Mouse (Mus musculus) myocyte (in vitro differentiated cells): ENCODE results near the gene Ndel1. TPM values are rescaled to one million over a fixed set of nuclear protein-coding genes. Genes with fewer than 3 reads are reported as not detected.
A peak's percentile ranks its signal among the peaks of the same experiment; 100 is the strongest.

Experiments used
- H3K27me3 ChIP-seq: one replicate; pipeline ENCODE4 v1.6.1; 2011; ENCODE audit not compliant: control insufficient read depth, insufficient read depth, insufficient read length
- H3K36me3 ChIP-seq: one replicate; pipeline ENCODE4 v1.6.1; 2011; ENCODE audit not compliant: control insufficient read depth, insufficient read depth
- H3K4me2 ChIP-seq: one replicate; pipeline ENCODE4 v1.6.1; 2011; ENCODE audit warnings: low read depth, control low read depth
- H3K4me3 ChIP-seq: one replicate; pipeline ENCODE4 v1.5.1; 2011; ENCODE audit warnings: mild to moderate bottlenecking, control low read depth, moderate library complexity
- H3K79me2 ChIP-seq: one replicate; pipeline ENCODE4 v1.6.1; 2011; ENCODE audit not compliant: control insufficient read depth, insufficient read depth
- H3ac ChIP-seq: one replicate; pipeline ENCODE4 v1.6.1; 2011; ENCODE audit not compliant: control insufficient read depth, insufficient read length
- CEBPB ChIP-seq: IDR thresholded peaks from 2 replicates; pipeline ENCODE4 v1.6.1; 2011; ENCODE audit warnings: mild to moderate bottlenecking, moderate library complexity; ENCODE audit not compliant: poor library complexity, insufficient read depth, severe bottlenecking
- E2F4 ChIP-seq: IDR thresholded peaks from one replicate; pipeline ENCODE4 v1.6.1; 2011; ENCODE audit warnings: mild to moderate bottlenecking, control low read depth, moderate library complexity; ENCODE audit not compliant: insufficient read depth
- MAX ChIP-seq: IDR thresholded peaks from one replicate; pipeline ENCODE4 v1.6.1; 2011; ENCODE audit warnings: low read depth, mild to moderate bottlenecking, control low read depth
- MYOD1 ChIP-seq, 3 experiments: IDR thresholded peaks; one replicate each; pipeline ENCODE4 v1.6.1; 2011; ENCODE audit warnings: control low read depth in 2 of 3, low read depth in 2 of 3, mild to moderate bottlenecking in 2 of 3, moderate library complexity in 1 of 3; ENCODE audit not compliant: insufficient read length in 2 of 3, control insufficient read depth in 1 of 3
- MYOG ChIP-seq, 3 experiments: IDR thresholded peaks; one replicate each; pipeline ENCODE4 v1.6.1; 2011; ENCODE audit warnings: control low read depth in 2 of 3, low read depth in 2 of 3, mild to moderate bottlenecking in 2 of 3; ENCODE audit not compliant: insufficient read length in 2 of 3, control insufficient read depth in 1 of 3, insufficient read depth in 1 of 3
- POLR2A ChIP-seq: IDR thresholded peaks from one replicate; pipeline ENCODE4 v1.6.1; 2011; ENCODE audit warnings: low read depth, mild to moderate bottlenecking, control low read depth, moderate library complexity; ENCODE audit not compliant: insufficient read length
- POLR2AphosphoS2 ChIP-seq: IDR thresholded peaks from one replicate; pipeline ENCODE4 v1.6.1; 2011; ENCODE audit warnings: low read depth, control low read depth; ENCODE audit not compliant: insufficient read length
- REST ChIP-seq: IDR thresholded peaks from one replicate; pipeline ENCODE4 v1.6.1; 2011; ENCODE audit warnings: mild to moderate bottlenecking, control low read depth, moderate library complexity; ENCODE audit not compliant: insufficient read depth, insufficient read length
- SRF ChIP-seq: IDR thresholded peaks from one replicate; pipeline ENCODE4 v1.6.1; 2011; ENCODE audit warnings: low read depth; ENCODE audit not compliant: control insufficient read depth, insufficient read length
- TCF12 ChIP-seq: IDR thresholded peaks from one replicate; pipeline ENCODE4 v1.6.1; 2011; ENCODE audit warnings: mild to moderate bottlenecking, control low read depth; ENCODE audit not compliant: poor library complexity, insufficient read depth, severe bottlenecking
- TCF3 ChIP-seq: IDR thresholded peaks from one replicate; pipeline ENCODE4 v1.6.1; 2011; ENCODE audit warnings: low read depth, control low read depth; ENCODE audit not compliant: insufficient read length
- USF1 ChIP-seq: IDR thresholded peaks from one replicate; pipeline ENCODE4 v1.6.1; 2011; ENCODE audit warnings: low read depth, mild to moderate bottlenecking, control low read depth, moderate library complexity
- polyA plus RNA-seq: library from polyadenylated mRNA; unstranded; fragments of >200 nt; fragmentation: generic; extraction: Trizol; gene quantifications from one replicate; pipeline ENCODE4 v1.2.1, GENCODE M21; 2012; ENCODE audit warnings: missing spikeins

Gene Ndel1
- polyA plus RNA-seq, 1 experiment = 36.7 TPM

- Histone ChIP-seq H3K36me3 (no peaks in the 10 kb centered on the region), H3ac (no peak overlapping the region), H3K4me3 (no peak overlapping the region), H3K27me3 (peaks cover 18% of the 10 kb centered on the region), H3K4me2 (no peak overlapping the region), H3K79me2 (no peaks in the 10 kb centered on the region)
- TF ChIP-seq TCF3 = no peak
- no peak for TF ChIP-seq USF1
- TF ChIP-seq MAX = no peak
- no peak for TF ChIP-seq CEBPB
- TF ChIP-seq TCF12 = no peak
- no peak for TF ChIP-seq MYOG (IDR thresholded peaks at IDR 0.05; ENCODE audit: control insufficient read depth in 1 of 3, insufficient read depth in 1 of 3, insufficient read length in 2 of 3, low read depth in 2 of 3)
- TF ChIP-seq POLR2A = no peak
- TF ChIP-seq REST = no peak
- no peak for TF ChIP-seq E2F4
- no peak for TF ChIP-seq MYOD1 (IDR thresholded peaks at IDR 0.05; ENCODE audit: control insufficient read depth in 1 of 3, insufficient read length in 2 of 3, low read depth in 2 of 3)
- TF ChIP-seq POLR2AphosphoS2 = no peak
- no peak for TF ChIP-seq SRF
These were observed 10.4 kb upstream of the Ndel1 start for GRCm38 (mm10) chr11:68882107-68882506.

- H3K4me2 ChIP-seq = no peak overlapping the region
- no peak overlapping the region for H3ac ChIP-seq
- H3K79me2 ChIP-seq = no peaks in the 10 kb centered on the region
- no peaks in the 10 kb centered on the region for H3K36me3 ChIP-seq
- TF ChIP-seq MAX (no peak), SRF (no peak), TCF12 (no peak), MYOD1 (IDR thresholded peaks at IDR 0.05; ENCODE audit: control insufficient read depth in 1 of 3, insufficient read length in 2 of 3, low read depth in 2 of 3) (no peak)
- no peak overlapping the region for H3K4me3 ChIP-seq
- peaks cover 18% of the 10 kb centered on the region for H3K27me3 ChIP-seq
These were observed 7.2 kb upstream of the Ndel1 start for GRCm38 (mm10) chr11:68878811-68879210.

DNA sequence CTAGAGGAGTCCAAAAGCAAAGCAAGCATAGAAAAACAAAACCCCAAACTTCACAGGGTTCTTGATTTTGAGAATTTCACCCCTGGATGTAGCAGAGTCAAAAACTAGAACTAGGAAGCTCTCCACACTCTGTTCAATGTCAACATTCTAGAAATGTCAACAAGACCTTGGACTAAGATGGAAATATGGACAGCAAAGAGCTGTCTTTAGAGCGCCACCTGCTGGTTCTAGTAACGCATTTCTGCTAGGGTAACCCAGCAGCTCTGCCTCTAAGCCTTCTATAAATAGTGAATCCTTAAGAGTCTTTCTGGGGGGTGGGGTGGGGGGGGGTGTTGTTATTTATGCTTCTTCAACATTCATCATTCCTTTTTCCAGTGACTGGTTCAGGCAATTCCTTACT, 3.2 kb upstream of the Ndel1 start:
- TF ChIP-seq POLR2AphosphoS2 = no peak
- no peak for TF ChIP-seq TCF3
- TF ChIP-seq E2F4 = no peak
- no peak for TF ChIP-seq MAX
- no peak for TF ChIP-seq TCF12
- TF ChIP-seq REST = no peak
- no peak for TF ChIP-seq MYOG (IDR thresholded peaks at IDR 0.05; ENCODE audit: control insufficient read depth in 1 of 3, insufficient read depth in 1 of 3, insufficient read length in 2 of 3, low read depth in 2 of 3)
- no peak for TF ChIP-seq SRF
- TF ChIP-seq CEBPB = no peak
- no peak for TF ChIP-seq POLR2A
- TF ChIP-seq USF1 = no peak
- no peak for TF ChIP-seq MYOD1 (IDR thresholded peaks at IDR 0.05; ENCODE audit: control insufficient read depth in 1 of 3, insufficient read length in 2 of 3, low read depth in 2 of 3)
- Histone ChIP-seq H3K79me2 (no peaks in the 10 kb centered on the region), H3K27me3 (peaks cover 10% of the 10 kb centered on the region), H3K36me3 (no peaks in the 10 kb centered on the region), H3K4me2 (no peak overlapping the region), H3ac (no peak overlapping the region), H3K4me3 (no peak overlapping the region)

DNA sequence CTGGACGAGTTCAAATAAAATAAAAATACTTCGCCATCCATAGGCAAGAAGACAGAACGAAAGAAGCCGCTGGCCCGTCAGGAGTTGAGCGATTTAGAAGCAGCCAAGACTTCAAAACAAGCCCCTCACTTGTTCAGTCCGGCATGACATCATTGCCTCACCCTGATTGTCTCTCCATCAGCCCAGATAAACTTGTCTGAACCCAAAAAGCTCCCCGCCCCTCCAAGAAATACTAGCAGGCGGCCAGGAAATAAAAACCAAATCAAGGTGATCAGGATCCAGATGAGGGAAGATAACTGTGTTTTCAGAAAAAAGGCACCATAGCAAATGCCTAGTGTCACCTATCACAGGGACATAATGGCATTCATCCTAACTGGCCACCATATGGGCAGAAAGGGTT, 381 bp downstream of the Ndel1 start:
- H3K36me3 ChIP-seq = no peaks in the 10 kb centered on the region
- peak overlapping the region; percentile 50 for H3K4me2 ChIP-seq
- no peak for TF ChIP-seq POLR2A
- no peak for TF ChIP-seq POLR2AphosphoS2
- H3K27me3 ChIP-seq = no peaks in the 10 kb centered on the region
- H3K79me2 ChIP-seq = no peaks in the 10 kb centered on the region
- H3ac ChIP-seq = no peak overlapping the region
- no peak overlapping the region for H3K4me3 ChIP-seq

GRCm38 (mm10) chr11:68864544-68865189, 7.0 kb downstream of the Ndel1 start:
- H3K27me3 ChIP-seq = no peaks in the 10 kb centered on the region
- H3ac ChIP-seq = no peak overlapping the region
- H3K36me3 ChIP-seq = no peaks in the 10 kb centered on the region
- peak overlapping the region; percentile 35 for H3K4me2 ChIP-seq
- H3K4me3 ChIP-seq = no peak overlapping the region
- no peaks in the 10 kb centered on the region for H3K79me2 ChIP-seq
- TF ChIP-seq MYOD1 (IDR thresholded peaks at IDR 0.05; ENCODE audit: control insufficient read depth in 1 of 3, insufficient read length in 2 of 3, low read depth in 2 of 3) (no peak), REST (no peak), POLR2AphosphoS2 (no peak), USF1 (no peak), TCF12 (no peak), TCF3 (no peak), MAX (no peak)
